Comparison of ENCODE assay signal across 8 mouse cellular contexts in genomic region chr14:13354154-13354553, GRCm38 (mm10).
A peak's percentile ranks its signal among the peaks of the same experiment; 100 is the strongest.
DNase-seq lines count a peak whose midpoint lies in the region; ATAC-seq and TF ChIP-seq lines count a peak whose summit lies in the region.

No protein-coding gene starts in this region.

- TF ChIP-seq CTCF in liver, postnatal 0 days (IDR thresholded peaks at IDR 0.05; ENCODE audit: low read depth), result peak; percentile 77

- no peaks in the 10 kb centered on the region for H3K4me1 ChIP-seq in liver, postnatal 0 days (ENCODE audit: insufficient read depth)
- no peaks in the 10 kb centered on the region for H3K4me1 ChIP-seq in liver, embryonic 11.5 days (replicated peaks; ENCODE audit: control insufficient read depth, insufficient read depth, low read length)
- peaks cover 6% of the 10 kb centered on the region; the same call in 1 of the 2 replicates for H3K4me1 ChIP-seq in neural tube, embryonic 15.5 days

- H3K36me3 ChIP-seq in liver, postnatal 0 days (replicated peaks; ENCODE audit: insufficient read depth, low read length), result no peaks in the 10 kb centered on the region
- H3K36me3 ChIP-seq in liver, embryonic 11.5 days (ENCODE audit: control insufficient read depth, insufficient read depth, low read length), result no peaks in the 10 kb centered on the region
- no peaks in the 10 kb centered on the region for H3K36me3 ChIP-seq in neural tube, embryonic 15.5 days

- H3K9me3 ChIP-seq in liver, postnatal 0 days (ENCODE audit: low read length), result no peaks in the 10 kb centered on the region
- no peaks in the 10 kb centered on the region for H3K9me3 ChIP-seq in liver, embryonic 11.5 days (ENCODE audit: control insufficient read depth, low read length)
- no peaks in the 10 kb centered on the region for H3K9me3 ChIP-seq in neural tube, embryonic 15.5 days (replicated peaks)

- no peaks in the 10 kb centered on the region for H3K27me3 ChIP-seq in liver, postnatal 0 days (ENCODE audit: insufficient read depth, low read length)
- no peaks in the 10 kb centered on the region for H3K27me3 ChIP-seq in liver, embryonic 11.5 days (replicated peaks; ENCODE audit: control insufficient read depth, insufficient read depth, low read length)
- H3K27me3 ChIP-seq in neural tube, embryonic 15.5 days (replicated peaks), result no peaks in the 10 kb centered on the region

- no peak for ATAC-seq in liver, postnatal 0 days
- no peak for ATAC-seq in liver, embryonic 11.5 days (replicated peaks; ENCODE audit: low FRiP score)
- ATAC-seq in neural tube, embryonic 15.5 days (ENCODE audit: low FRiP score), result no peak

- H3K27ac ChIP-seq in liver, postnatal 0 days (ENCODE audit: low read depth), result no peak overlapping the region
- no peak overlapping the region for H3K27ac ChIP-seq in liver, embryonic 11.5 days (ENCODE audit: low read depth, low read length)
- no peak overlapping the region for H3K27ac ChIP-seq in neural tube, embryonic 15.5 days (replicated peaks)

- TF ChIP-seq EP300 in liver, postnatal 0 days (IDR thresholded peaks at IDR 0.05; ENCODE audit: low read depth), result no peak

- 25% methylated on average over 5 of the region's 5 CpGs for WGBS in liver, postnatal 0 days (ENCODE audit: insufficient replicate concordance)
- 26% methylated on average over 5 of the region's 5 CpGs for WGBS in liver, embryonic 11.5 days
- 35% methylated on average over 5 of the region's 5 CpGs for WGBS in neural tube, embryonic 15.5 days

- H3K4me2 ChIP-seq in liver, postnatal 0 days (ENCODE audit: low read depth, low read length), result no peak overlapping the region
- H3K4me2 ChIP-seq in liver, embryonic 11.5 days, result no peak overlapping the region
- no peak overlapping the region for H3K4me2 ChIP-seq in neural tube, embryonic 15.5 days

- peak; percentile 32 for DNase-seq in adrenal gland, postnatal 14 days
- DNase-seq in adrenal gland, adult 8-10 months, result no peak
- no peak for DNase-seq in liver, postnatal 0 days
- DNase-seq in liver, embryonic 11.5 days (ENCODE audit: low spot score), result no peak
- peak; percentile 62 for DNase-seq in cerebellum, adult 9-10 months
- DNase-seq in kidney, postnatal 4 days, result peak; percentile 31 to 39
- DNase-seq in retina, postnatal 1 day, result peak; percentile 78

- no peak overlapping the region for H3K9ac ChIP-seq in liver, postnatal 0 days (replicated peaks)
- H3K9ac ChIP-seq in liver, embryonic 11.5 days (ENCODE audit: low read depth, low read length), result no peak overlapping the region
- no peak overlapping the region for H3K9ac ChIP-seq in neural tube, embryonic 15.5 days (replicated peaks)

- H3K4me3 ChIP-seq in liver, postnatal 0 days (ENCODE audit: low read depth, low read length), result no peak overlapping the region
- H3K4me3 ChIP-seq in liver, embryonic 11.5 days (ENCODE audit: low read depth, low read length), result no peak overlapping the region
- H3K4me3 ChIP-seq in neural tube, embryonic 15.5 days (replicated peaks), result no peak overlapping the region

Comparison
In these comparisons a context has a peak if more than half of its experiments do, and no peak if none do; other contexts are left out.
1. DNase-seq: peak in adrenal gland, postnatal 14 days (single experiment), cerebellum, adult 9-10 months (single experiment), kidney, postnatal 4 days (2 of 2) and retina, postnatal 1 day (single experiment); none in adrenal gland, adult 8-10 months (single experiment), liver, postnatal 0 days (single experiment) and liver, embryonic 11.5 days (single experiment).